Mouse (Mus musculus): ENCODE data around the gene Nfib. TPM values are rescaled to one million over a fixed set of nuclear protein-coding genes. Genes with fewer than 3 reads are reported as not detected.

Nfib gene
- polyA plus RNA-seq, 1 experiment: 44.3 TPM

DNA sequence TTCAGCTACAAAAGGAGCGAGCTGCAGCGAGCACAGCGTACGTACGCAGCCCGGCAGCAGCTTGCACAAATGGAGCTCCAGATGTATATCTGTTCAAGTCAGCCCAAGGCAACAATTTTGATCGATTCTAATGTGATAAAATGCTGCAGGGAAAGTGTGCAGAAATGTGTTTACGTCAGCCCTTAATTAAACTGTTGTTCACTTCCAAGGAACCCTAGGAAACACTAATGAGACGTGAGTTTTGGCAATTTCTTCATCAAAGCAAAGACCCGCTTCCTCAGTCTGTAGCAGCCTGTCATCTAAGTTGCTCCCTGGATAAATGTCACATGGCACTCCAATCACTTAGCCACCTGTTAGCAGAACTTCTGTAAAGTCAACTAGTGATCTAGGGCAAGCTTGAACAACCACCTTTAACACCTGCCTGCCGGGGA lies 368.6 kb downstream of the Nfib start:
- Histone ChIP-seq H3K27me3 (ENCODE audit: control insufficient read depth, insufficient read depth, low read length) (no peaks in the 10 kb centered on the region), H3K4me1 (ENCODE audit: control insufficient read depth, insufficient read depth, low read length) (peaks cover 12% of the 10 kb centered on the region; the same call in 1 of the 2 replicates), H3K4me3 (replicated peaks; ENCODE audit: insufficient read depth, low read depth, low read length) (no peak overlapping the region), H3K27ac (ENCODE audit: insufficient read depth, low read length) (no peak overlapping the region)
- WGBS: 65% methylated on average over 11 of the region's 11 CpGs
- TF ChIP-seq CTCF (IDR thresholded peaks at IDR 0.05; ENCODE audit: borderline replicate concordance, insufficient read depth, low read depth, low read length): no peak
- no peak for TF ChIP-seq POLR2A (IDR thresholded peaks at IDR 0.05; ENCODE audit: borderline replicate concordance, insufficient read depth, low read length)
- no peak for DNase-seq

DNA sequence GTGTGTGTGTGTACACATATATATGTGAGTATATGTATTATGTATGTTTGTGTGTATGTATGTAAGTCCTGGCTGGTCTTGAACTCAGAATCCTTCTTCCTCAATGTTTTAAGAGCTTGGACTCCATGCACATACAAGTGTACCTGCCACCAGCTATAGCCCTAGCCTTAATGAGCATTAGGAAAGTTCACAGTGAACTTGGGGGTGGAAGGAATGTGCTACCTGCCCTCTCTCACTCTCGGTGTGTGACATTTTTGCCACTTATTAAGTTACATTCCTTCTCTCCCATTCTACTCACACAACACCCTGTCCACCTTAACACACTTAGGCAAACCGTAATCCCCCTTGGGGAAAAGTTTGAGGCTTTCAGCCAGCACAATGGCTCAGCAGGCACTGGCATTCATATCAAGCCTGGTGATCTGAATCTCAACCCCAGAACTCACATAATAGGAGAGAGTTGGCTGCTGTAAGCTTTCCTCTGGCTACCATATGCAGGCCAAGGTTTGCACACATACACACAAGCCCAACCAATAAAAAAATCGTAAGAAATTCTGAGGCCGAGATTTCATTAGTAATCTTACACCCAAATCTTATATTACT lies 370.2 kb downstream of the Nfib start:
- 48% methylated on average over 4 of the region's 4 CpGs for WGBS

DNA sequence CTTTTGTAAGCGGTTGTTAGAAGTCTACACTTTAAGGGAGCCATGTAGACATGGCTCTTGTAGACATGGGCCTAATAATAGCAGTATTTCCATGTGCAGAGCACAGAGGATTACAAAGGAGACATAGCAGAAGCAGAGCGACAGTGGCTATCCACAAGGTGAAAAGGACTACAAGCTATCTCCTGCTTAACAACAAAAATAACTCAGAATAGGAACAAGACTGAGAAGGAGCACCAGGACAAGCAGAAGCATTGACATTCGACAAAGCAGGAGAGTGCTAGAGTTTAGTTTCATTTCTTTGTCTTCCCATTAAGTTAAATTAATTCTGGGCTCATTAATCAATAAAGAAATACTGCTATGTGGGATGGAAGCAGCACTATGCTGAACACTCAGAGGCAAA lies 372.1 kb downstream of the Nfib start:
- no peak for DNase-seq
- H3K4me3 ChIP-seq (replicated peaks; ENCODE audit: insufficient read depth, low read depth, low read length): no peak overlapping the region
- no peaks in the 10 kb centered on the region for H3K27me3 ChIP-seq (ENCODE audit: control insufficient read depth, insufficient read depth, low read length)
- H3K27ac ChIP-seq (ENCODE audit: insufficient read depth, low read length): no peak overlapping the region
- peaks cover 7% of the 10 kb centered on the region; the same call in 1 of the 2 replicates for H3K4me1 ChIP-seq (ENCODE audit: control insufficient read depth, insufficient read depth, low read length)
- TF ChIP-seq POLR2A (IDR thresholded peaks at IDR 0.05; ENCODE audit: borderline replicate concordance, insufficient read depth, low read length): no peak
- no peak for TF ChIP-seq CTCF (IDR thresholded peaks at IDR 0.05; ENCODE audit: borderline replicate concordance, insufficient read depth, low read depth, low read length)
- 90% methylated on average over 3 of the region's 3 CpGs for WGBS

More for the DNA sequence above, 370.2 kb downstream of the Nfib start:
- Histone ChIP-seq H3K4me3 (replicated peaks; ENCODE audit: insufficient read depth, low read depth, low read length) (no peak overlapping the region), H3K27me3 (ENCODE audit: control insufficient read depth, insufficient read depth, low read length) (no peaks in the 10 kb centered on the region), H3K27ac (ENCODE audit: insufficient read depth, low read length) (no peak overlapping the region), H3K4me1 (ENCODE audit: control insufficient read depth, insufficient read depth, low read length) (peaks cover 12% of the 10 kb centered on the region; the same call in 1 of the 2 replicates)
- TF ChIP-seq POLR2A (IDR thresholded peaks at IDR 0.05; ENCODE audit: borderline replicate concordance, insufficient read depth, low read length) (no peak), CTCF (IDR thresholded peaks at IDR 0.05; ENCODE audit: borderline replicate concordance, insufficient read depth, low read depth, low read length) (no peak)
- DNase-seq: no peak

DNA sequence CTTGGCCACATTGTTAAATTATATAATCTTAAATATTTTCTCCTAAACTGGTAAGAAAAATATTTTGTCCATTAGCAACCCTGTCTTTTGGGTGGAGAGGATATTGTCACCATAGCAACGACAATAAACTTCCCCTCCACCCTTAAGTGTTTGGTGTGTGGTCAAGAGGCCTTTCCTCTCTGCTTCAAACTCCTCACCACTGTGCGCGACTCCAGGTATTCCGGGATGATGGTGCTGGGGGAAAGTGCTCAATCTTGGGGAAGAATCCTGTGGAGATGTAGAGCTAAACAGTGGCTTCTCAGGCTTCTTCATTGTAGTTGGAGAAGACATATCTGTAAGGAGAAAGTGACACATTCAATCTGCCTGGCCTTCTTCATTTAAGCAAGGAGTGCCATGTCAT lies 375.5 kb downstream of the Nfib start:
- TF ChIP-seq CTCF (IDR thresholded peaks at IDR 0.05; ENCODE audit: borderline replicate concordance, insufficient read depth, low read depth, low read length): no peak
- no peak for TF ChIP-seq POLR2A (IDR thresholded peaks at IDR 0.05; ENCODE audit: borderline replicate concordance, insufficient read depth, low read length)

DNA sequence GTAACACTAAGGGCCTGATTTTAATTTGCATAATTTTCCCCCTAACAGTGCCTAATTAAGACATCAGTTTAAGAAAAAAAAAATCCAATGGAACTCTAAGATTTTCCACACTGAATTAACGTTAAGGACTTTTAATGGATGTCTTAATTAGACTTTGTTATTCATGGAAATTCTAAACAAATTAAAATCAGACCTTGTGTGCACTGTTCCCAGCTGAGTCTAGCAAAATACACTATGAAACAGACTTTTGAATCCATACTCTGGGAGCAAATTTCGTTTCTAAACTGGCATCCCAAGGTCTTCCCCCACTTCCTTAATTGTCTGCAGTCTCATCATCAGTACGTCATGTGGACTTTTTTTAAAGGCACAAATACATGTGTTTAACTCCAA lies 379.4 kb downstream of the Nfib start:
- Histone ChIP-seq H3K4me1 (ENCODE audit: control insufficient read depth, insufficient read depth, low read length) (peaks cover 9% of the 10 kb centered on the region; the same call in 1 of the 2 replicates), H3K4me3 (replicated peaks; ENCODE audit: insufficient read depth, low read depth, low read length) (no peak overlapping the region), H3K27ac (ENCODE audit: insufficient read depth, low read length) (no peak overlapping the region), H3K27me3 (ENCODE audit: control insufficient read depth, insufficient read depth, low read length) (no peaks in the 10 kb centered on the region)
- no peak for TF ChIP-seq CTCF (IDR thresholded peaks at IDR 0.05; ENCODE audit: borderline replicate concordance, insufficient read depth, low read depth, low read length)
- TF ChIP-seq POLR2A (IDR thresholded peaks at IDR 0.05; ENCODE audit: borderline replicate concordance, insufficient read depth, low read length): no peak
- no peak for DNase-seq
- 65% methylated on average over 3 of the region's 3 CpGs for WGBS

More for the DNA sequence above, 375.5 kb downstream of the Nfib start:
- Histone ChIP-seq H3K4me1 (ENCODE audit: control insufficient read depth, insufficient read depth, low read length) (peaks cover 6% of the 10 kb centered on the region; the same call in 1 of the 2 replicates), H3K27ac (ENCODE audit: insufficient read depth, low read length) (no peak overlapping the region), H3K27me3 (ENCODE audit: control insufficient read depth, insufficient read depth, low read length) (no peaks in the 10 kb centered on the region), H3K4me3 (replicated peaks; ENCODE audit: insufficient read depth, low read depth, low read length) (no peak overlapping the region)
- DNase-seq: no peak
- 87% methylated on average over 4 of the region's 4 CpGs for WGBS

DNA sequence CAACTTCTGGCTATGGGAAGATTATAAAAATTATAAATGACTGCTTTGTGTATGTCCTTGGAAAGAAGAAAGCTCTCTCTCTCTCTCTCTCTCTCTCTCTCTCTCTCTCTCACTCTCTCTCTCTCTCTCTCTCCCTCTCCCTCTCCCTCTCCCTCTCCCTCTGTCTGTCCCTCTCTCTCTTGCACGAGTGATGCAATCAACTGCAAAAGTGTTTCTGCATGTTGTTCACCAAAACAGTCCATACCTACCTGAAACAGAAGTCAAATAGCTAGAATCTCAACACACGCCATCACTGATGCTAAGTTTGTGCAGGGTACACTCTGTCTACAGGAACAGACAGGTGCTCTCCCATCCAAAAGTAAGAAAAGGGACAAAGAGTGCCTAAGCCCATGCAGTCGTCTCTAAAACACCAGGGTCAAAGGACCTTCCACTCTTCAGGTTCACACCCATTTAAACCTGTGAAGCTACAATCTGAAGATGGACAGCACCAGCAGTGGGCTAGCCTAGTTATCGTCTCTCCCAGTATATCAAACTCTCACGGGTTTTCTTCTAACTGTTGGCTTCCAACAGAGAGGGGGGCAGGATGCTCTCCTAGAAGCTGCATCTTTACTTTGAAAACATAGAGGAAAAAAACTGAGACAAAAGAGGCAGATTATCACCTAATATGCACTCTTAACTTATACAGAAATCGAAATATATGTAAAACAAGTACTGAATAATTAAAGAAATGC lies 380.0 kb downstream of the Nfib start:
- Histone ChIP-seq H3K27me3 (ENCODE audit: control insufficient read depth, insufficient read depth, low read length) (no peaks in the 10 kb centered on the region), H3K4me3 (replicated peaks; ENCODE audit: insufficient read depth, low read depth, low read length) (no peak overlapping the region), H3K27ac (ENCODE audit: insufficient read depth, low read length) (peak overlapping the region; percentile 64; the same call in 1 of the 2 replicates), H3K4me1 (ENCODE audit: control insufficient read depth, insufficient read depth, low read length) (peaks cover 9% of the 10 kb centered on the region; the same call in 1 of the 2 replicates)
- DNase-seq: no peak
- TF ChIP-seq CTCF (IDR thresholded peaks at IDR 0.05; ENCODE audit: borderline replicate concordance, insufficient read depth, low read depth, low read length) (no peak), POLR2A (IDR thresholded peaks at IDR 0.05; ENCODE audit: borderline replicate concordance, insufficient read depth, low read length) (no peak)
- WGBS: 55% methylated on average over 6 of the region's 6 CpGs

DNA sequence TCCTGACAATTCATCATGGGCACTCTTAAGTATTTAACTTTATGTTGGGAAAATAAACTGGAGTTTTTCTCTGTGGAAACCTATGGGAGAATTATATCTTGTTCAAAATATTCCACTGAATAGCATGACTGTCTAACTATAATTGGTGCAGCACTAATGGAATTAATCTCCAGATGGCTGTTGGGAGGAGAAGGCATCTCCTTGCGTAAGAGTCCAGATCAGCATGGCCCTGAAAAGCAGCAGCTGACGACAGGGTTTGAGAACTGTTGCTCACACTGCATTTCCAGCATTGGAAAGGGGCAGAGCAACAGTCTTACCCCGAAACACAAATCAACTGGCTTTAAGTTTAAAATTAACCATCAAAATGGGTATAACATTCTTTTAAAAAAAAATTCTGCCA lies 380.6 kb downstream of the Nfib start:
- no peak overlapping the region; the same call in 1 of the 2 replicates for H3K27ac ChIP-seq (ENCODE audit: insufficient read depth, low read length)
- WGBS: 28% methylated on average over 3 of the region's 3 CpGs
- DNase-seq: peak in 1 of 2 experiments; percentile 61

More for the DNA sequence above, 380.6 kb downstream of the Nfib start:
- H3K4me1 ChIP-seq (ENCODE audit: control insufficient read depth, insufficient read depth, low read length): peaks cover 9% of the 10 kb centered on the region; the same call in 1 of the 2 replicates
- no peak overlapping the region for H3K4me3 ChIP-seq (replicated peaks; ENCODE audit: insufficient read depth, low read depth, low read length)
- TF ChIP-seq CTCF (IDR thresholded peaks at IDR 0.05; ENCODE audit: borderline replicate concordance, insufficient read depth, low read depth, low read length) (no peak), POLR2A (IDR thresholded peaks at IDR 0.05; ENCODE audit: borderline replicate concordance, insufficient read depth, low read length) (no peak)
- H3K27me3 ChIP-seq (ENCODE audit: control insufficient read depth, insufficient read depth, low read length): no peaks in the 10 kb centered on the region
